Mouse (Mus musculus): ENCODE data around the gene Flg2. TPM values are rescaled to one million over a fixed set of nuclear protein-coding genes. Genes with fewer than 3 reads are reported as not detected.

Gene Flg2
- not detected for total RNA-seq (2021)
- long read RNA-seq, experiment 1, result 0 reads
- long read RNA-seq, experiment 2, result 0 reads

DNA sequence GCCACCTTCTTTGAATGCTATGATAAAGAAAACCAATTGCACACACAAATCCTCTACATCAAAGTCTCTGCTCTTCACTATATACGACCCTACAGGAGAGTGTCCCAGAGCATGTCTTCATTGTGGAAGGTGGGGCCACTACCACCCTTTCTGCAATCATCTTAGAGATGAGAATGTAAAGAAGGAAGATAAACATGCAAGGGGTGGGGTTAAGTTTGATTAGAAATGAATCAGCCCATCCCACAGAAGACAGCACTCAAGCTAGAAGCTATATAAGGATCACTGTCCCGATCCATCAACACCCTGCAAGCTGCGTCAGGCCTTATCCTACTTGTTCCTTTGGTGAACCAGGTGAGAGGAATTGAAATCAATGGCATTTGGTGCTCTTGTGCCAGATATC lies at the start of gene Flg2:
Flg2 (plus strand) TSS at position 301 of the 400 bp plus-strand sequence.
- DNase-seq, result no peak

DNA sequence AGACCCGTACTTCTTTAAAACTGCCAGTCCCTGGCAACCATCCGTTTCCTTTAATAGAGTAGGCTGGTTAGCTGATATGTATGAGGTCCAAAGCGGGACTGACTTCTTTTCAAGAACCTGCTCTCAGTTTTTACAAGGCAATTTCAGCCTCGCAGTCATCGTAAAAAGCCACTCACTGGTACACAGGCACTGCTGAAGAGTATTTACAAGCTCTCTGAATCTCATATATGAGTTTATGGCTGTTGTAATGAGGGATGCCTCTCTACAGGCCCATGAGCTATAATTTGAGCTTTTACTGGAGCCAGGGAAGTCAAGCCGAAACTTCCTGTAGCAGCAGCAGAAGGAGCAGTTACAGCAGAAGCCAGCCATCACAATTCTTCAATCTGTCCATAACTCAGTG lies 34.6 kb upstream of the Flg2 start:
- DNase-seq, result no peak

DNA sequence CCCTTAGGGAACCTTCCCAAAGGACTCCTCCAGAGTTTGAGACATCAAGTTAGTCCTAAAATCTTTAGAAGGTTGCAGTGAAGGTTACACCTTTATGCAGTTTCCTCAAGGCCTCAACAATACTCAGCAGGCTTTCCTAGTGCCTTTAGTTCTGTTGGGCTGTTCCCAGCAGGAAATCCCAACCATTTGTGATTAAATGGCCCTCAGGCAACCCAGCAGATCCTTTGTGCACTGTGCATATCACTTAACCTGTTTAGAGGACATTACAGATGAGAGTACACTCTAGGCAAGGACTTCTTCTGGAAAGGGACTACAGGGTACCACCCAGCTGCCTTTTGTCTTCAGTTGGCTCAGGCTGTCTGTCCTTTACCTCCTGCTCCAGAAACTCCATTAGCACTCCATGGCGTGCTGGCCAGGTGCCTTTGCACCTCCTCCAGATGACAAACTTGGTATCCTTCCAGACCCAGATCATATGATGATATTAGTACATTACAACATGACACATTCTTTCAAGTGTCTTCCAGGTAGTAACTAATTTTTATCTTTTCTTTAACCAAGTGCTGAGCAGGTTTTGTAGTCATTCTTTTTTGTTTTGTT lies 34.0 kb upstream of the Flg2 start:
- DNase-seq, result no peak

DNA sequence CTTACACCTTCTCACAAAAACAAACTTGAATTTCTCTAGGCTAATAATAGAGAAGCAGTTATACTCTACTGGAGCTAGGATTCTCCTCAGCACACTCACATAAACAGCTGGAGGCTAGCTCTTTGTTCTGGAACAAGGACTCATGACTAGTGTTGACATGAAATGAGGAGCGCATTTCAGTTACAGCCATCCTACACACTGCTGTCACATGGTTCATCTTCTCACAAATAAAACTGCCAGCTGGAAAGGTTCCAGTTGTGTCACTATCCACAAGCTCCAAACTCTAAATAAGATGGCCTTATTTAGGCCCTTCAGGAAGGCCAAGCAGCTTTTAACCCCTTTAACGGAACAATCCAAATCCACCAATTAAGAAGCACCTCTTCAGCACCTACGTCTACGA lies 16.2 kb upstream of the Flg2 start:
- no peak for DNase-seq

DNA sequence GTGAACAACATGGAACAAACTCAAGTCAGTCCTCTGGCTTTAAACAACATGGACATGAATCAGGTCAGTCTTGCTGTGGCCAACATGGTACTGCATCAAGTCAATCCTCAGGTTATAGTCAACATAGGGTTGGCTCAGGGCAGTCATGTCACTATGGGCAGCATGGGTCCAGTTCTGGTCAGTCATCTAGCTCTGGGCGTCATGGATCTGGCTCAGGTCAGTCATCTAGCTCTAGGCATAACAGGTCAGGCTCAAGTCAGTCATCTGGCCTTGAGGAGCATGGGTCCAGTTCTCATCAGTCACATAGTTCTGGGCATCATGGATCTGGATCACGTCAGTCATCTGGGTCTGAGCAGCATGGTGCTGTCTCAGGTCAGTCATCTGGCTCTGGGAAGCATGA lies 4.9 kb downstream of the Flg2 start:
- DNase-seq, result no peak

DNA sequence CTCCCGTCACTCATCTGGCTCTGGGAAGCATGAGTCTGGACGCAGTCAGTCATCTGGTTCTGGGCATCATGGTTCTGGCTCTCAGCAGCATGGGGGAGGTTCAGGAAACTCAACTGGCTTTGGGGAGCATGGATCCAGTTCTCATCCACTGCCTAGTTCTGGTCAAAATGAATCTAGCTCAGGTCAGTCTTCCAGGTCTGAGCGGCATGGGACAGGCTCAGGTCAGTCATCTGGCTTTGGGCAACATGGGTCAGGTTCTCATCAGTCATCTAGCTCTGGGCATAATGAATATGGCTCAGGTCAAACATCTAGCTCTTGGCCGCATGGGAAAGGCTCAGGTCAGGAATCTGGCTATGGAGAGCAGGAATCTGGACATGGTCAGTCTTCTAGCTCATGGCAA lies 5.4 kb downstream of the Flg2 start:
- no peak for DNase-seq

Other genes starting within 250 kb of the Flg2 start
- gene Lce3d, start 239.9 kb upstream of the Flg2 start, total RNA-seq (2021), result not detected
- gene Lce3e, start 230.2 kb upstream of the Flg2 start, total RNA-seq (2021), result not detected
- gene Lce3f, start 205.1 kb upstream of the Flg2 start, total RNA-seq (2021), result not detected
- not detected for gene Crct1, start 181.6 kb upstream of the Flg2 start, total RNA-seq (2021)
- not detected for gene Lce1m, start 178.2 kb upstream of the Flg2 start, total RNA-seq (2021)
- not detected for gene Gm4858, start 128.5 kb upstream of the Flg2 start, total RNA-seq (2021)
- not detected for gene Crnn, start 52.5 kb upstream of the Flg2 start, total RNA-seq (2021)
- not detected for gene Flg, start 76.2 kb downstream of the Flg2 start, total RNA-seq (2021)
- gene Hrnr, start 122.5 kb downstream of the Flg2 start, total RNA-seq (2021), result not detected
- not detected for gene Rptn, start 196.4 kb downstream of the Flg2 start, total RNA-seq (2021)
- gene Tchh, start 245.1 kb downstream of the Flg2 start, total RNA-seq (2021), result under 1 TPM; 0.25 to 0.35 TPM